Mouse (Mus musculus) kidney, adult 2 months (tissue): Measurements from ENCODE around the gene Rad23a.

ENCODE experiments used
- CTCF ChIP-seq: fragments of 200-500 bp; conservative IDR thresholded peaks from 2 replicates; pipeline ENCODE4 v1.5.1; 2011; ENCODE audit warnings: low read depth, mild to moderate bottlenecking, control low read depth, low read length, moderate library complexity, mixed read lengths; ENCODE audit not compliant: insufficient read depth, insufficient read length
- POLR2A ChIP-seq: fragments of 200-500 bp; IDR thresholded peaks from one replicate; pipeline ENCODE4 v1.6.1; 2011; ENCODE audit warnings: low read depth, low read length, control low read depth

GRCm38 (mm10) chr8:84789855-84790486 is 50.5 kb downstream of the Rad23a start:
- no peak for TF ChIP-seq CTCF
- TF ChIP-seq POLR2A: no peak
